Mouse (Mus musculus): ENCODE measurements at regions not wholly inside any gene's neighbourhood (a gene's known extent, or its start where the extent isn't known, plus 50 kb on each side); places are given as distances from the start of the nearest gene placed in this dataset.

DNA sequence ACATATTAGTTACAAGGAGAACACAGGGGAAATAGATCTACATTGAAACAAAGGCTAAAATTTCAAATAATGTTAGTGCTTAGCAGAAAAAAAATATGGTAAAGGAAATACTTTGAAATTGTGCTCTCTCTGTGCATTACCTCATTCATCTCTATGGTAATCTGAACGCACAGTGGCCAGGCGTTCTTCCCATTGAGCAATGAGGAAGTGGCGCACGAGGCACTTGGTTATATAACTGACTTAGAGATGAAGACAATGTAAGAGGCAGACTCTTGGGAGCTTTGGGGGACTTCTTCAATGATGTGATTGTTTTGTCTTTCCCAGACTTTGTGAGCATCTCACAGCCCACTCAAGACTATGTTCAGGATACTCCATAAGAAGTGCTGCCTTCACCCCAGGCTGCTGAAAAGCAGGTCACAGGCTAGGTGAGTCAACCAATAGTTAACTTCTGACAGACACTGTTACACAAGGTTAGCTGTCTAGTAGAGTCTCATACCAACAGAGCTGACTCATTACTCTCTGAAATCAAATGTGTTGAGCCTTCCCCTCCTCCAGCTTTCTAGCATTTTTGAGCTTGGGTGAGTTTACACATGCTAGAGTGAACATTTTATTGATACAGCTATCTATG, 295.4 kb upstream of the Ptger4 start:
- no peak overlapping the region for H3K4me2 ChIP-seq (ENCODE audit: low read length)
- DNase-seq (ENCODE audit: low spot score), result no peak
- no peak overlapping the region for H3K27ac ChIP-seq
- H3K27me3 ChIP-seq (ENCODE audit: insufficient read depth, low read length), result no peaks in the 10 kb centered on the region
- no peaks in the 10 kb centered on the region for H3K4me1 ChIP-seq (replicated peaks; ENCODE audit: insufficient read depth, low read length)
- no peak for ATAC-seq (replicated peaks; ENCODE audit: low FRiP score, low read depth)
- WGBS, result 83% methylated on average over 4 of the region's 4 CpGs
- no peak overlapping the region for H3K4me3 ChIP-seq (replicated peaks; ENCODE audit: low read depth, low read length)
- TF ChIP-seq CTCF (IDR thresholded peaks at IDR 0.05; ENCODE audit: low read depth), result no peak
- no peaks in the 10 kb centered on the region for H3K36me3 ChIP-seq (ENCODE audit: insufficient read depth, low read length)
- H3K9ac ChIP-seq (ENCODE audit: low read depth, low read length), result no peak overlapping the region
- H3K9me3 ChIP-seq (replicated peaks; ENCODE audit: low read length), result no peaks in the 10 kb centered on the region

GRCm38 (mm10) chr15:5554526-5554925, 310.5 kb upstream of the Ptger4 start:
- H3K4me3 ChIP-seq (replicated peaks; ENCODE audit: low read depth, low read length), result no peak overlapping the region
- no peaks in the 10 kb centered on the region for H3K36me3 ChIP-seq (ENCODE audit: insufficient read depth, low read length)
- ATAC-seq (replicated peaks; ENCODE audit: low FRiP score, low read depth) (no peak), DNase-seq (ENCODE audit: low spot score) (no peak)
- H3K9me3 ChIP-seq (replicated peaks; ENCODE audit: low read length), result no peaks in the 10 kb centered on the region
- TF ChIP-seq CTCF (IDR thresholded peaks at IDR 0.05; ENCODE audit: low read depth), result no peak
- H3K27ac ChIP-seq, result no peak overlapping the region
- no peaks in the 10 kb centered on the region for H3K27me3 ChIP-seq (ENCODE audit: insufficient read depth, low read length)
- H3K9ac ChIP-seq (ENCODE audit: low read depth, low read length), result no peak overlapping the region
- H3K4me1 ChIP-seq (replicated peaks; ENCODE audit: insufficient read depth, low read length), result no peaks in the 10 kb centered on the region
- WGBS, result 71% methylated on average over 4 of the region's 4 CpGs
- no peak overlapping the region for H3K4me2 ChIP-seq (ENCODE audit: low read length)

GRCm38 (mm10) chr15:5554926-5555325, 310.9 kb upstream of the Ptger4 start:
- Histone ChIP-seq H3K9ac (ENCODE audit: low read depth, low read length) (no peak overlapping the region), H3K4me1 (replicated peaks; ENCODE audit: insufficient read depth, low read length) (no peaks in the 10 kb centered on the region), H3K9me3 (replicated peaks; ENCODE audit: low read length) (no peaks in the 10 kb centered on the region), H3K36me3 (ENCODE audit: insufficient read depth, low read length) (no peaks in the 10 kb centered on the region), H3K27me3 (ENCODE audit: insufficient read depth, low read length) (no peaks in the 10 kb centered on the region), H3K4me2 (ENCODE audit: low read length) (no peak overlapping the region), H3K27ac (no peak overlapping the region), H3K4me3 (replicated peaks; ENCODE audit: low read depth, low read length) (no peak overlapping the region)
- ATAC-seq (replicated peaks; ENCODE audit: low FRiP score, low read depth) (no peak), DNase-seq (ENCODE audit: low spot score) (no peak)
- TF ChIP-seq CTCF (IDR thresholded peaks at IDR 0.05; ENCODE audit: low read depth), result no peak
- WGBS, result 68% methylated on average over 4 of the region's 4 CpGs

DNA sequence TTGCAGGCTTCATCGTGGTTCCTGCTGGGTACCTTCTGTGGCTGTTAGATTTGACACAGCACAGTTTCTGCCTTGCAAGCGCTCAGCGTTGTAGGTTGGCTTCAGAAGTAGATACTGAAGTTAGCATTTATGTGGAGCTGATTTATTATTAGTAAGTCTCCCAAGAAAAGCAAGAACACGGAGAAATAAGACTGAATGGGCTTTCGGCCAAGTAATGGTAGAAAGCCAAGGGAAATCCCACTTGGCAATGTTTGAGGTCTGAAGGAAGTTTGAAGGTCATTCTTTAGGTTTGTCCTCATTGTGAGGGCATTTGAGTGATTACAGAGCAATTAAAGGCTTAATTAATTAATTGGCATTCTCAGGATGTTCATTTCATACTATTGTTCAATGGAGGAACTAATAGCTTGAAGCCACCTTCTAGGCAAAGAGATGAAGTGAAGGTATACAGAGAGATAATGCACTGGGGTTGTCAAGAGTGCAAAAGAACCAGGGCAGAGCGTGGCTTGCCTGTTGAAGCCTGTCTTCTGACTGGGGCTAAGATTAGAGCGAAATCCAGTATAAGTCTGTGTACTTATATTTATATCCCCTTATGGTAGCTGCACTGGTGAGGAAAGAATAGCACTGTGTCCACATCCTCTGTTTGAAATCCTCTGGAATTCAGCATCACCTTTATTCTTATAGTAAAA, 311.5 kb upstream of the Ptger4 start:
- ATAC-seq (replicated peaks; ENCODE audit: low FRiP score, low read depth) (no peak), DNase-seq (ENCODE audit: low spot score) (peak; percentile 67)
- WGBS, result 61% methylated on average over 7 of the region's 7 CpGs
- Histone ChIP-seq H3K9ac (ENCODE audit: low read depth, low read length) (no peak overlapping the region), H3K4me3 (replicated peaks; ENCODE audit: low read depth, low read length) (no peak overlapping the region), H3K4me2 (ENCODE audit: low read length) (no peak overlapping the region), H3K27me3 (ENCODE audit: insufficient read depth, low read length) (no peaks in the 10 kb centered on the region), H3K36me3 (ENCODE audit: insufficient read depth, low read length) (no peaks in the 10 kb centered on the region), H3K9me3 (replicated peaks; ENCODE audit: low read length) (no peaks in the 10 kb centered on the region), H3K4me1 (replicated peaks; ENCODE audit: insufficient read depth, low read length) (no peaks in the 10 kb centered on the region), H3K27ac (no peak overlapping the region)
- no peak for TF ChIP-seq CTCF (IDR thresholded peaks at IDR 0.05; ENCODE audit: low read depth)

DNA sequence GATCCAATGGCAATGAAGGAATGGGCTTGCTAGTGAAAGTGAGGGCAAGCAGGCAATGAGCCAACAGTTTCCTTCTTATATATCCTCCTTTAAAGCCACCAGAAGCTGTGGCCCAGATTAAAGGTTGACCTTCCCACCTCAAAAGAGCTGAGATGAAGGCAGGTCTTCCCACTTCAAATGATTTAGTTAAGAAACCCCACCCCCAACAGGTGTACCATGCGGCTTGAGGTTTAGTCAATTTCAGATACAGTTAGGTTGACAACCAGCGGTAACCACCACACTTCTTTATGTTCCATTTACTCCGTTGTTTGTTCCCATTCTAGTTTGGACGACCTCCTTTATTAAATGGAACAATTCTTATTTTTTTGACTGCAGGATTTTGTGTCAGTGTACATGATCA, 317.8 kb upstream of the Ptger4 start:
- Histone ChIP-seq H3K4me3 (replicated peaks; ENCODE audit: low read depth, low read length) (no peak overlapping the region), H3K9me3 (replicated peaks; ENCODE audit: low read length) (no peaks in the 10 kb centered on the region), H3K36me3 (ENCODE audit: insufficient read depth, low read length) (no peaks in the 10 kb centered on the region), H3K4me2 (ENCODE audit: low read length) (no peak overlapping the region), H3K27ac (no peak overlapping the region), H3K4me1 (replicated peaks; ENCODE audit: insufficient read depth, low read length) (no peaks in the 10 kb centered on the region), H3K9ac (ENCODE audit: low read depth, low read length) (no peak overlapping the region), H3K27me3 (ENCODE audit: insufficient read depth, low read length) (no peaks in the 10 kb centered on the region)
- ATAC-seq (replicated peaks; ENCODE audit: low FRiP score, low read depth) (no peak), DNase-seq (ENCODE audit: low spot score) (no peak)
- TF ChIP-seq CTCF (IDR thresholded peaks at IDR 0.05; ENCODE audit: low read depth), result no peak
- 96% methylated on average over 4 of the region's 4 CpGs for WGBS

GRCm38 (mm10) chr15:5574366-5574765, 330.4 kb upstream of the Ptger4 start:
- Histone ChIP-seq H3K4me2 (ENCODE audit: low read length) (no peak overlapping the region), H3K4me1 (replicated peaks; ENCODE audit: insufficient read depth, low read length) (no peaks in the 10 kb centered on the region), H3K27me3 (ENCODE audit: insufficient read depth, low read length) (no peaks in the 10 kb centered on the region), H3K9ac (ENCODE audit: low read depth, low read length) (no peak overlapping the region), H3K9me3 (replicated peaks; ENCODE audit: low read length) (no peaks in the 10 kb centered on the region), H3K27ac (no peak overlapping the region), H3K36me3 (ENCODE audit: insufficient read depth, low read length) (no peaks in the 10 kb centered on the region), H3K4me3 (replicated peaks; ENCODE audit: low read depth, low read length) (no peak overlapping the region)
- no peak for ATAC-seq (replicated peaks; ENCODE audit: low FRiP score, low read depth)
- no peak for DNase-seq (ENCODE audit: low spot score)
- no peak for TF ChIP-seq CTCF (IDR thresholded peaks at IDR 0.05; ENCODE audit: low read depth)

Measured in kidney, postnatal 0 days (tissue).